Mouse (Mus musculus) heart, embryonic 14.5 days (tissue): Measurements from ENCODE around the gene Me3. TPM values are rescaled to one million over a fixed set of nuclear protein-coding genes. Genes with fewer than 3 reads are reported as not detected.

Experiments used
- ATAC-seq: fragments of 200-750 bp; cut with Nextera tagmentation; 2 replicates; pipeline ENCODE4 v1.8.0; 2017; ENCODE audit warnings: low read depth, moderate TSS enrichment; ENCODE audit not compliant: insufficient number of reproducible peaks, insufficient read depth, low FRiP score
- H3K27ac ChIP-seq, 2 experiments: fragments of 200-500 bp in 1 of 2; fragments of 300-500 bp in 1 of 2; sonication (generic) in 1 of 2; replicated peaks in 1 of 2; 2 replicates each; pipeline ENCODE4 v1.5.1; 2012 to 2014; ENCODE audit warnings: low read depth in 2 of 2, low read length in 2 of 2, control low read depth in 1 of 2, mild to moderate bottlenecking in 1 of 2, mixed read lengths in 1 of 2; ENCODE audit not compliant: control insufficient read depth in 1 of 2, insufficient read depth in 1 of 2
- H3K27me3 ChIP-seq: fragments of 300-500 bp; sonication (generic); 2 replicates; pipeline ENCODE4 v1.6.1; 2014; ENCODE audit warnings: mild to moderate bottlenecking, low read length, control low read depth; ENCODE audit not compliant: control insufficient read depth, insufficient read depth
- H3K36me3 ChIP-seq: fragments of 300-500 bp; sonication (generic); 2 replicates; pipeline ENCODE4 v1.6.1; 2014; ENCODE audit warnings: mild to moderate bottlenecking, control low read depth, low read length, mixed read lengths; ENCODE audit not compliant: control insufficient read depth, insufficient read depth
- H3K4me1 ChIP-seq, 2 experiments: fragments of 200-500 bp in 1 of 2; fragments of 300-500 bp in 1 of 2; sonication (generic) in 1 of 2; 2 replicates each; pipeline ENCODE4 v1.6.1; 2012 to 2014; ENCODE audit warnings: low read length in 2 of 2, control low read depth in 1 of 2, mixed read lengths in 1 of 2; ENCODE audit not compliant: control insufficient read depth in 2 of 2, insufficient read depth in 2 of 2
- H3K4me2 ChIP-seq: fragments of 300-500 bp; sonication (generic); 2 replicates; pipeline ENCODE4 v1.6.1; 2014; ENCODE audit warnings: mild to moderate bottlenecking, low read length
- H3K4me3 ChIP-seq, 2 experiments: fragments of 200-500 bp in 1 of 2; fragments of 300-500 bp in 1 of 2; sonication (generic) in 1 of 2; 2 replicates each; pipeline ENCODE4 v1.5.1; 2012 to 2014; ENCODE audit warnings: low read length in 2 of 2, mild to moderate bottlenecking in 2 of 2, control low read depth in 1 of 2, low read depth in 1 of 2, moderate library complexity in 1 of 2; ENCODE audit not compliant: control insufficient read depth in 1 of 2, insufficient read depth in 1 of 2
- H3K9ac ChIP-seq: fragments of 300-500 bp; sonication (generic); 2 replicates; pipeline ENCODE4 v1.6.1; 2014; ENCODE audit warnings: mild to moderate bottlenecking, low read length
- H3K9me3 ChIP-seq: fragments of 300-500 bp; sonication (generic); 2 replicates; pipeline ENCODE4 v1.6.1; 2016; ENCODE audit warnings: low read length, control low read depth; ENCODE audit not compliant: control insufficient read depth
- WGBS: fragments of 180-500 bp; shearing (Covaris S2); extraction: QIAGEN DNeasy Blood & Tissue Kit; methylation state at CpG from one replicate; pipeline ENCODE4 v1.1.7; 2014; 5-methylcytosine and 5-hydroxymethylcytosine counted together
- polyA plus RNA-seq: library from polyadenylated mRNA; unstranded; fragments of >200 nt; fragmentation: Nextera tagmentation; extraction: Ambion mirVana; gene quantifications from 2 replicates; pipeline ENCODE4 v1.2.1, GENCODE M21; 2014

Me3 gene
- polyA plus RNA-seq, 1 experiment from 2014 or later: 6.7 TPM

DNA sequence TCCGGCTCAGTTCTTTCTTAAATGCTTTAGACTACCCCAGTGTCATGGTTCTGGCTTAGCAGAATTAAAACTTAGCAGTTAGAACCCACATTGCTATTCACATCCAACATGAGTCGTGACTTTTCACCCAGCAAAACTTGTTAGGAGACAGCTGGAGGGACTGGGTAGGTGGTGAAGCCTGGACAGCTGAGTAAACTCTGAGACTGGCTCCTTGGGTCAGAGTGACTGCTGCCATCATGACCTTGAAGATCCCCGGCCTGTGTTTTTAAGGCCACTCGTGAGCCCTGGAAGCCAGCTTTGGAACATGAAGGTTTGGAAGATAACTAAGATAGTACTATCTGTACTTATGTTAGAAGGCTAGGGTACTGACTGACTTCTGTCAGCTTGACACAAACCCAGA lies 35.4 kb downstream of the Me3 start:
- H3K4me3 ChIP-seq: no peak overlapping the region
- ATAC-seq: no peak
- H3K9me3 ChIP-seq: no peaks in the 10 kb centered on the region
- no peak overlapping the region for H3K4me2 ChIP-seq
- no peaks in the 10 kb centered on the region for H3K27me3 ChIP-seq
- H3K9ac ChIP-seq: no peak overlapping the region
- H3K36me3 ChIP-seq: no peaks in the 10 kb centered on the region
- no peak overlapping the region for H3K27ac ChIP-seq
- WGBS: 63% methylated on average over 4 of the region's 4 CpGs
- no peaks in the 10 kb centered on the region for H3K4me1 ChIP-seq

- no peak for ATAC-seq
- H3K9me3 ChIP-seq: no peaks in the 10 kb centered on the region
These were observed 37.3 kb downstream of the Me3 start for GRCm38 (mm10) chr7:89669461-89669860.

DNA sequence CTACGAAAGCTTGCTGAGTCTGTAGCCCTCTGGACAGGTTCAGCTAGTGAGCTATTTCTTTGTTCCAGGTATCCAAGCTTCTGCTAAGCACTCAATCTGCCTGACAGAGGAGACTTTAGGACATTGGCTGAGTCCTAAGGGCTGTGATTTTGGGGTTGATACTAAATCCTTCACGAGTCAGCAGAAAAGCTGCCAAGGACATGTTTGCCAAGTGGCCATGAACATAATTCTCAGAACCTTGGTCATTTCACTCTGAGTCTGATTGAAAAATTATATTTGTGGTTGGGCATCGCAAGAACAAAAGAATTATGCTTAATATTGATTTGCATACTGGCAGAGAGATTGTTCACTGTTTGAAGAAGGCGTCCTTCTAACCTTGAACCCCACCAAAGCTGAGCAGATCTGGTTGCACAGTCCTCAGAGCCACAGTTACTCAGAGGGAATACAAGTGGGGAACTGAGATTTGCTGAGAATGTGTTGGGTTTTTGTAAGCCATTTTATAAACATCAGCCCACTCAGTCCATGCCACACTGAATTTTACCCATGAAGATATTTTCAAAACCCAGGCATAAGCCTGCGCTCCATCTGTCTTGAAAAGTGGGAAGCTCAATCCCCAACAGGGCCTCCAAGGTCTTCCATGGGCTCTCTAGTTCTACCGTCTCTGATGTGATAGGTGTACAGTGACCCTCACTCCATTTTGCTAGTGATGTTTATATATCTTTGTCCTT lies 39.1 kb downstream of the Me3 start:
- WGBS: 87% methylated on average over 6 of the region's 6 CpGs
- ATAC-seq: no peak
- H3K9me3 ChIP-seq: no peaks in the 10 kb centered on the region
- H3K27me3 ChIP-seq: no peaks in the 10 kb centered on the region
- 0 out of 4 replicates have a peak, but pooled peaks cover 0 to 2% of the 10 kb centered on the region in 2 experiments for H3K4me1 ChIP-seq
- H3K27ac ChIP-seq: no peak overlapping the region
- no peak overlapping the region for H3K4me3 ChIP-seq
- no peak overlapping the region for H3K4me2 ChIP-seq
- H3K36me3 ChIP-seq: no peaks in the 10 kb centered on the region
- H3K9ac ChIP-seq: no peak overlapping the region

More at GRCm38 (mm10) chr7:89669461-89669860, 37.3 kb downstream of the Me3 start:
- no peaks in the 10 kb centered on the region for H3K36me3 ChIP-seq
- no peaks in the 10 kb centered on the region for H3K4me1 ChIP-seq
- no peak overlapping the region for H3K27ac ChIP-seq
- no peak overlapping the region for H3K4me2 ChIP-seq
- 76% methylated on average over 6 of the region's 6 CpGs for WGBS
- no peaks in the 10 kb centered on the region for H3K27me3 ChIP-seq
- no peak overlapping the region for H3K4me3 ChIP-seq
- H3K9ac ChIP-seq: no peak overlapping the region

DNA sequence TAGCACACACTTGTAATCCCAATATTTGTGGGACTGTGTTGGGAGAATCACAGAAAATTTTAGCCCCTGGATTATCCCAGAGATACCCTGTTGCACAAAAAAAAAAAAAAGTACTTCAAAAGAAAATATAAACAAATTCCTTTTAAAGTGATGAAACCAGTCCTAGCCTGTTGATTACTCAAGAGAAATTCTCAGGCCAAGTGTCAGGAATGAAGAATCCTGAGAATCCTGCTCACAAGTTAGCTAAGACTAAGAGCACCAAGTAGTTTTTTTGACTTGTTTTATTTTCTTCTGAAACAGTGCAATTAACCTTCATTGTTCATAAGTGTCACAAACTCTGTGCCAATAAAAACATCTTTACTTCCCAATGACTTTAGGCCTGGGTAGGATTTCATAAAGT lies 44.0 kb downstream of the Me3 start:
- Histone ChIP-seq H3K27me3 (no peaks in the 10 kb centered on the region), H3K9ac (no peak overlapping the region), H3K36me3 (no peaks in the 10 kb centered on the region), H3K4me1 (0 out of 4 replicates have a peak, but pooled peaks cover 0 to 3% of the 10 kb centered on the region in 2 experiments), H3K27ac (no peak overlapping the region), H3K9me3 (no peaks in the 10 kb centered on the region), H3K4me3 (no peak overlapping the region), H3K4me2 (no peak overlapping the region)
- no peak for ATAC-seq

DNA sequence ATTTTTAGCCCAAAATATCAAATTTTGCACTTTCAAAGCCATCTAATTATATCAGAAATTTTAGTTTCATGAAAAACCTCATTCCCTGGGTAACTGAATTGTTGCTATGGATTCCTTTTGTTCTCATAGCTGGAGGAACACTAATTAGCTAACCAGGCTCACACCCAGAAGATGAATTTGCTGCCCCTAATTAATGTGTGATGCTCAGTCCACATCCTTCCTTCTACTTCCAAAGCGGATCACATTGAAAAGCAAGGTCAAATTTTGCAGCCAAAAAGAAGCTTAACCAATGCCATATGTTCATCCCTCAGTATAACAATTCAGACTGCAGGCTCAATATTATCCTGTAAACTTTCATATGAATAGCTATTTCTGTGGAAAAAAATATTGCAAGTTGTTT lies 45.7 kb downstream of the Me3 start:
- Histone ChIP-seq H3K36me3 (no peaks in the 10 kb centered on the region), H3K4me3 (no peak overlapping the region), H3K9ac (no peak overlapping the region), H3K27me3 (no peaks in the 10 kb centered on the region), H3K4me1 (0 out of 4 replicates have a peak, but pooled peaks cover 0 to 3% of the 10 kb centered on the region in 2 experiments), H3K9me3 (no peaks in the 10 kb centered on the region), H3K4me2 (no peak overlapping the region), H3K27ac (no peak overlapping the region)
- 91% methylated on average over 1 of the region's 1 CpGs for WGBS
- no peak for ATAC-seq

GRCm38 (mm10) chr7:89678719-89679118 lies 46.5 kb downstream of the Me3 start:
- no peak overlapping the region for H3K27ac ChIP-seq
- no peaks in the 10 kb centered on the region for H3K36me3 ChIP-seq
- H3K9me3 ChIP-seq: no peaks in the 10 kb centered on the region
- no peaks in the 10 kb centered on the region for H3K27me3 ChIP-seq
- WGBS: 85% methylated on average over 5 of the region's 5 CpGs
- no peak for ATAC-seq
- no peak overlapping the region for H3K4me2 ChIP-seq
- 0 out of 4 replicates have a peak, but pooled peaks cover 0 to 3% of the 10 kb centered on the region in 2 experiments for H3K4me1 ChIP-seq
- no peak overlapping the region for H3K4me3 ChIP-seq
- no peak overlapping the region for H3K9ac ChIP-seq

- no peak overlapping the region for H3K27ac ChIP-seq
- H3K36me3 ChIP-seq: no peaks in the 10 kb centered on the region
- H3K9ac ChIP-seq: no peak overlapping the region
- no peak overlapping the region for H3K4me3 ChIP-seq
- no peaks in the 10 kb centered on the region for H3K9me3 ChIP-seq
- ATAC-seq: no peak
- H3K4me2 ChIP-seq: no peak overlapping the region
- no peaks in the 10 kb centered on the region for H3K27me3 ChIP-seq
- 88% methylated on average over 6 of the region's 6 CpGs for WGBS
- 0 out of 4 replicates have a peak, but pooled peaks cover 0 to 3% of the 10 kb centered on the region in 2 experiments for H3K4me1 ChIP-seq
These were observed 46.9 kb downstream of the Me3 start for GRCm38 (mm10) chr7:89679139-89679538.
